Mouse (Mus musculus) forebrain, postnatal 0 days (tissue): ENCODE data around the gene Ccdc163. TPM values are rescaled to one million over a fixed set of nuclear protein-coding genes. Genes with fewer than 3 reads are reported as not detected.

Source experiments
- ATAC-seq: fragments of 200-750 bp; cut with Nextera tagmentation; 2 replicates; pipeline ENCODE4 v1.8.0; 2017; ENCODE audit warnings: mild to moderate bottlenecking, moderate library complexity
- DNase-seq: peaks from one replicate; pipeline ENCODE4 v3.0.0-alpha.2; 2015
- H3K27ac ChIP-seq: fragments of 300-500 bp; sonication (generic); 2 replicates; pipeline ENCODE4 v1.5.1; 2014; ENCODE audit warnings: low read depth, mild to moderate bottlenecking, antibody characterized with exemption, low read length, moderate library complexity, mixed read lengths
- H3K27me3 ChIP-seq: fragments of 300-500 bp; sonication (generic); 2 replicates; pipeline ENCODE4 v1.6.1; 2014; ENCODE audit warnings: mild to moderate bottlenecking, low read length, mixed read lengths; ENCODE audit not compliant: insufficient read depth
- H3K36me3 ChIP-seq: fragments of 300-500 bp; sonication (generic); 2 replicates; pipeline ENCODE4 v1.6.1; 2014; ENCODE audit warnings: mild to moderate bottlenecking, moderate library complexity; ENCODE audit not compliant: insufficient read depth
- H3K4me1 ChIP-seq: fragments of 300-500 bp; sonication (generic); 2 replicates; pipeline ENCODE4 v1.6.1; 2014; ENCODE audit warnings: antibody characterized with exemption; ENCODE audit not compliant: insufficient read depth
- H3K4me2 ChIP-seq: fragments of 300-500 bp; sonication (generic); 2 replicates; pipeline ENCODE4 v1.6.1; 2014; ENCODE audit warnings: low read depth, mild to moderate bottlenecking, moderate library complexity
- H3K4me3 ChIP-seq: fragments of 300-500 bp; sonication (generic); 2 replicates; pipeline ENCODE4 v1.5.1; 2014; ENCODE audit warnings: low read depth, low read length, mixed read lengths
- H3K9ac ChIP-seq: fragments of 300-500 bp; sonication (generic); 2 replicates; pipeline ENCODE4 v1.6.1; 2014; ENCODE audit warnings: mild to moderate bottlenecking
- H3K9me3 ChIP-seq: fragments of 300-500 bp; sonication (generic); 2 replicates; pipeline ENCODE4 v1.6.1; 2016; ENCODE audit warnings: low read length
- CTCF ChIP-seq: sonication (generic); IDR thresholded peaks from 2 replicates; pipeline ENCODE4 v1.5.1; 2016; ENCODE audit warnings: antibody characterized with exemption, control low read depth, low read depth
- WGBS: fragments of 180-500 bp; shearing (Covaris S2); extraction: QIAGEN DNeasy Blood & Tissue Kit; methylation state at CpG from one replicate; pipeline ENCODE4 v1.1.7; 2014; 5-methylcytosine and 5-hydroxymethylcytosine counted together
- polyA plus RNA-seq: library from polyadenylated mRNA; unstranded; fragments of >200 nt; fragmentation: Nextera tagmentation; extraction: Ambion mirVana; gene quantifications from 2 replicates; pipeline ENCODE4 v1.2.1, GENCODE M21; 2015
- total RNA-seq: library from RNA; depleted of rRNA; stranded (reverse); fragments of >200 nt; gene quantifications from 2 replicates; pipeline ENCODE4 v1.2.3, GENCODE M21; 2014

The Ccdc163 gene
- total and polyA plus RNA-seq, 2 experiments from 2014 or later: 5.3 to 13.2 TPM

DNA sequence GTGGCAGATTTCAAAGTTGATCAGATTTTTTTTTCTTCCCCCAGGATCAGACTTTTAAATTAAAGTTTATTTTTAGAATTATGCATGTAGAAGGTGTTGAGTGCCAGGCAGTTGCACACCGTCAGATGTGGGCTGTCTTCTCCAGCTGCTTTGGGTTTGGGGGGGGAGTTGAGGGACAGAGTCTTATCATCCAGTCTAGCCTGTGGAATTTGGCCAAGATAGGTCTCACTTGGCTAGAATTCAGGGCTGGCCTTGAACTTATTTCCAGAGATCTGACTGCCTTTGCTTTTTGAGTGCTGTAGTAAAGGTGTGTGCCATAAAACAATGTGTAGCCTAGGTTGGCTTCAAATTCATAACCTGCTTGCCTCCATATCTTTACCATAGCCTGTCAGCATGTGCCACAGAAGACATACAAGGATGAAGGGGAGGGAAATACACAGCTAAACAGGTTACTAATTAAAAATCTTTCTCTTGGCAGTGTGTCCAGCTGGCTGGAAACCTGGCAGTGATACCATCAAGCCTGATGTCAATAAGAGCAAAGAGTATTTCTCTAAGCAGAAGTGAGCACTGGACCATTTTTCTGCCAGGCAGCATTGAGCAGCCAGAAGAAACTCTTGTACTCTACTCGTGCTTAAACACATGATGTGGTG is 9.5 kb upstream of the Ccdc163 start:
- Histone ChIP-seq H3K4me2 (no peak overlapping the region), H3K36me3 (peaks cover 36% of the 10 kb centered on the region), H3K9me3 (no peaks in the 10 kb centered on the region), H3K27me3 (no peaks in the 10 kb centered on the region), H3K4me3 (no peak overlapping the region), H3K27ac (no peak overlapping the region), H3K4me1 (no peaks in the 10 kb centered on the region), H3K9ac (no peak overlapping the region)
- DNase-seq: no peak
- 58% methylated on average over 2 of the region's 2 CpGs for WGBS
- no peak for TF ChIP-seq CTCF
- ATAC-seq: no peak

DNA sequence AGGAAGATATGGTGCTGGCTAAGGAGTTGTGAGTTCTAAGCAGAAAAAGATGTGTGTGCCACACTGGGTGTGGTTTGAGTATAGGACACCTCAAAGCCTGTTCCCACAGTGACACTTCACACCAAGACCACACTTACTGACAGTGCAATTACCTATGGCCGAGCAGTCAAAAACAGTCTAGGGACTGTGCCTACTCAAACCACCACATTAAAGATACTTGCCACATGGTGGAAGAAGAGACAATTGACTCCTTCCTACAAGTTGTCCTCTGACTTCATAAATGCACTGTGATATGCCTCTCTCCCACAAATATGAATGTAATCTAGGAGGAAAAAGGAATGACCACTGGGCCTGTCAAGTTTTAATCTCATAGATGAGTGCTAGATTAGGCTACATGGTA is 7.3 kb upstream of the Ccdc163 start:
- Histone ChIP-seq H3K27me3 (no peaks in the 10 kb centered on the region), H3K9me3 (no peaks in the 10 kb centered on the region), H3K9ac (no peak overlapping the region), H3K4me3 (no peak overlapping the region), H3K4me1 (no peaks in the 10 kb centered on the region), H3K36me3 (peaks cover 22% of the 10 kb centered on the region), H3K4me2 (no peak overlapping the region), H3K27ac (no peak overlapping the region)
- no peak for ATAC-seq
- TF ChIP-seq CTCF: no peak
- 89% methylated on average over 1 of the region's 1 CpGs for WGBS
- no peak for DNase-seq

DNA sequence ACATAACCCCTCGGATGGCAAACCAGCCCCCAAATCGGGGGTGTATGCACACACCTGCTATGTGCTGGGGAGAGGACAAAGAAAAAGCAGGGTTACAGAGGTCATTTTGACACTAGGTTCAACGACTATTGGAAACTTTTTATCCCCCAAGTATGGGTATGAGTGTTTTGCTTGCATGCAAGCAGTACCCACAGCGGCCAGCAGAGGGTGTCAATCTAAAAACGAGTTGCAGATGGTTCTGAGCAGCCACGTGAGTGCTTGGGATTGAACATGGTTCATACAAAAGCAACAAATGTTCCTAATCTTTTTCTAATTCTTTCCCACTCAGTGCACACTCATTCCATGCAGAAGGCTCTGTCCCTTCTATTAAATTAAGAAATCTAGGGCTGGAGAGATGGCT is 4.5 kb upstream of the Ccdc163 start:
- no peak overlapping the region for H3K4me3 ChIP-seq
- TF ChIP-seq CTCF: peak; percentile 74
- no peak overlapping the region for H3K9ac ChIP-seq
- peaks cover 9% of the 10 kb centered on the region for H3K36me3 ChIP-seq
- H3K27me3 ChIP-seq: no peaks in the 10 kb centered on the region
- no peaks in the 10 kb centered on the region for H3K4me1 ChIP-seq
- ATAC-seq: no peak
- H3K27ac ChIP-seq: no peak overlapping the region
- WGBS: 33% methylated on average over 6 of the region's 6 CpGs
- no peak overlapping the region for H3K4me2 ChIP-seq
- H3K9me3 ChIP-seq: no peaks in the 10 kb centered on the region
- DNase-seq: peak; percentile 70

DNA sequence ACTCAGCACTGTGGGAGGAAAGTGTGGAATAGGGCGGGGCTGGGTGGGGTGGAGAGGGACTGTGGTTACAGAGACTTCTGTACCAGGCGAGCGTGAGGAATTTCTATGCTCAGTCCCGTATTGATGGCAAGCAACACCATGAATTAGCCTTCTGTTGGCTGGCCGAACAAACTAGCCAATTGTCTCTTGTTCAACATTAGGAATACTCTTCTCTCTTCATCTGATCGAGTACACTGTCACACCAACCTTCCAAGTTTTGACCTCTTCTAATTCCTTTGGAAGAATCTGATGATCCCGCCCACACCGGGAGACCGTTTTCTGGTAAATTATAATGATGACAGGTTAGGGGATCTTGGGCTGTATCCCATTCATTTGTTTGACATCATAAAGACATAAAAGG is 643 bp upstream of the Ccdc163 start:
- Histone ChIP-seq H3K9ac (peak overlapping the region; percentile 59), H3K27me3 (no peaks in the 10 kb centered on the region), H3K4me2 (peak overlapping the region; percentile 56), H3K4me3 (peak overlapping the region; percentile 59), H3K9me3 (no peaks in the 10 kb centered on the region), H3K4me1 (no peaks in the 10 kb centered on the region), H3K27ac (peak overlapping the region; percentile 65; the same call in 1 of the 2 replicates), H3K36me3 (peaks cover 4% of the 10 kb centered on the region)
- 16% methylated on average over 9 of the region's 9 CpGs for WGBS
- ATAC-seq (no peak), DNase-seq (no peak)
- no peak for TF ChIP-seq CTCF

DNA sequence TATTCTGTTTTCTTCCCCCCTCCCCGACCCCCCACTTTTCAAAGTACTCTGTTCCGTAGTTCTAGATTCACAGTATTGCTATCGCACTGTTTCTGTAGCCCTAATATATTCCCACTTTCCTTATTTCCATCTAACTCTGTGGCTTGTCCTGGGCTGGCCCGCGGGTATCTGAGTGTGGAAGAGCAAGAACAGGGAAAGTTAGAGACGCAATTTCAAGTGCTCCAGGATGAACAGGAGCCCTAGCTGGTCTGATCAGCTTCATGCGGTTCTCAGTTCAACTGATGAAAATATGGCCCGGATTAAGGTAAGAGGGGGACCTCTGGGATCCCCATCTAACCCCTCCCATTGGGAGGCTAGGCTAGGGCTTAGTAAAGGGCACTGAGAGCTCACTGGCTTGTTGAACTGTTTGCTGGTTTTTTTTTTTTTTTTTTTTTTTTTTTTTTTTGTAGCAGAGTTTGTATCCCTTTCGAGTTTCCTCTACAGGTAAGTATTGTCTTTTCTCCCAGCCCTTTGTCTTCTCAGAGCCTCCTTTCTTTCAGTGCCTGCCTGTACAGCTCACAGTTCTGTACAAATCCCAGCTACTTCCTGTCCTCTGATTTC is 582 bp downstream of the Ccdc163 start:
- no peaks in the 10 kb centered on the region for H3K4me1 ChIP-seq
- no peak for ATAC-seq
- no peak overlapping the region for H3K27ac ChIP-seq
- no peak for TF ChIP-seq CTCF
- peak overlapping the region; percentile 28; the same call in 1 of the 2 replicates for H3K9ac ChIP-seq
- H3K9me3 ChIP-seq: no peaks in the 10 kb centered on the region
- no peaks in the 10 kb centered on the region for H3K36me3 ChIP-seq
- H3K4me3 ChIP-seq: peak overlapping the region; percentile 44
- H3K27me3 ChIP-seq: no peaks in the 10 kb centered on the region
- peak overlapping the region; percentile 65 for H3K4me2 ChIP-seq
- 8% methylated on average over 9 of the region's 9 CpGs for WGBS
- no peak for DNase-seq

DNA sequence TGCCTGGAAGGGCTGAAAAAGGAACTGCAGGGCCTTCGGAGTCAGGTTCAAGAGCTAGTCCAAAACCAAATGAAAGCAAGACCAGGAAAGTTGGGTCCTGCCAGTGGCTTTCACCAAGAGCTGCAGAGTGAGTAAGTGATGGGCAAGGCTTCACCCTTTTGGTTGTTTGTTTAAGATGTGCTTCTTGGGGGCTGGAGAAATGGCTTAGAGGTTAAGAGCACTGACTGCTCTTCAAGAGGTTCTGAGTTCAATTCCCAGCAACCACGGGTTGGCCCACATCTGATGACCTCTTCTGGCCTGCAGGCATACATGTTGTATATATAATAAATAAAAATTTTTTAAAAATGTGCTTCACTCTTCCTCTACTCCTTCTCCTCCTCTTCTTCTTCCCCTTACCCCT is 1.8 kb downstream of the Ccdc163 start:
- WGBS: 95% methylated on average over 2 of the region's 2 CpGs
- H3K9me3 ChIP-seq: no peaks in the 10 kb centered on the region
- no peaks in the 10 kb centered on the region for H3K36me3 ChIP-seq
- no peak overlapping the region for H3K4me3 ChIP-seq
- ATAC-seq: no peak
- H3K27ac ChIP-seq: no peak overlapping the region
- H3K4me2 ChIP-seq: no peak overlapping the region
- H3K27me3 ChIP-seq: no peaks in the 10 kb centered on the region
- no peak overlapping the region for H3K9ac ChIP-seq
- no peak for TF ChIP-seq CTCF
- H3K4me1 ChIP-seq: no peaks in the 10 kb centered on the region
- DNase-seq: no peak

DNA sequence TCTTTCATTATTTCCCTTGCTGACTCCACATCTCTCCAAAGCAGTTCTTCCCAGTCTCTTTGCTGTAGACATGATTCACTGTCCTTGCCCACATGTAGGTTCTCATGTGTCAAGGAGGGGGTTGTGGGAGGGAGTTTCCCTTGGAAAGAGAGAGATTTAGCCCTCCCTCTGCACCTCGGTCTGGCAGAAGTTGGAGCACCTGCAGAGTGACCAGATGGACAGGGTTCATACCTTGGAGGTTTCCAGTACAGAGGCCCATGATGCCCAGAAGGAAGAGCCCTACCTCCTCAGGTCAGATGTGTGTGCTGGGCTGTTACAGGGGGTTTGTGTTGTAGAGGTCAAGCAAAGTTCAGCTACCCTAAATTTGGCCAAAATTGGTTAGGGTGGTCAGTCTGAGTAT is 4.2 kb downstream of the Ccdc163 start:
- no peak for ATAC-seq
- Histone ChIP-seq H3K36me3 (no peaks in the 10 kb centered on the region), H3K27me3 (no peaks in the 10 kb centered on the region), H3K9me3 (no peaks in the 10 kb centered on the region), H3K4me1 (no peaks in the 10 kb centered on the region), H3K4me2 (no peak overlapping the region), H3K4me3 (no peak overlapping the region), H3K27ac (no peak overlapping the region), H3K9ac (no peak overlapping the region)
- WGBS: 88% methylated on average over 1 of the region's 1 CpGs
- no peak for TF ChIP-seq CTCF
- DNase-seq: no peak
